Mouse (Mus musculus) ovary, postnatal 14 days (tissue): ENCODE measurements at regions not wholly inside any gene's neighbourhood (a gene's known extent, or its start where the extent isn't known, plus 50 kb on each side); places are given as distances from the start of the nearest gene placed in this dataset.

ENCODE experiments used
- DNase-seq: peaks from one replicate; pipeline ENCODE4 v3.0.0; 2022; ENCODE audit warnings: low spot score

GRCm38 (mm10) chr15:10838584-10839288 lies 113.4 kb upstream of the C1qtnf3 start:
- no peak for DNase-seq

GRCm38 (mm10) chr15:10840621-10841034 lies 111.5 kb upstream of the C1qtnf3 start:
- no peak for DNase-seq

GRCm38 (mm10) chr15:10843060-10843695 lies 109.0 kb upstream of the C1qtnf3 start:
- DNase-seq: no peak

- DNase-seq: no peak
Observed at GRCm38 (mm10) chr15:10846722-10847121, 105.4 kb upstream of the C1qtnf3 start.

- DNase-seq: no peak
Observed at GRCm38 (mm10) chr15:10864004-10864775, 87.9 kb upstream of the C1qtnf3 start.

GRCm38 (mm10) chr15:10865109-10865508 lies 87.0 kb upstream of the C1qtnf3 start:
- DNase-seq: no peak

- DNase-seq: no peak
Observed at GRCm38 (mm10) chr15:10866794-10867193, 85.3 kb upstream of the C1qtnf3 start.

GRCm38 (mm10) chr15:10868115-10868514 lies 84.0 kb upstream of the C1qtnf3 start:
- DNase-seq: no peak

- no peak for DNase-seq
Observed at GRCm38 (mm10) chr15:10868716-10869585, 83.2 kb upstream of the C1qtnf3 start.

- no peak for DNase-seq
Observed at GRCm38 (mm10) chr15:10869879-10870278, 82.3 kb upstream of the C1qtnf3 start.

- DNase-seq: no peak
Observed at GRCm38 (mm10) chr15:10872322-10872967, 79.7 kb upstream of the C1qtnf3 start.

GRCm38 (mm10) chr15:10876328-10876727 lies 75.8 kb upstream of the C1qtnf3 start:
- DNase-seq: no peak

- DNase-seq: no peak
Observed at GRCm38 (mm10) chr15:10881726-10882125, 70.4 kb upstream of the C1qtnf3 start.

GRCm38 (mm10) chr15:10887990-10888389 lies 64.1 kb upstream of the C1qtnf3 start:
- no peak for DNase-seq

- peak; percentile 56 for DNase-seq
Observed at GRCm38 (mm10) chr15:10890220-10890921, 61.8 kb upstream of the C1qtnf3 start.

- DNase-seq: no peak
Observed at GRCm38 (mm10) chr15:10898309-10898708, 53.8 kb upstream of the C1qtnf3 start.

GRCm38 (mm10) chr15:10898715-10899486 lies 53.2 kb upstream of the C1qtnf3 start:
- DNase-seq: no peak

- no peak for DNase-seq
Observed at GRCm38 (mm10) chr15:10899904-10900303, 52.2 kb upstream of the C1qtnf3 start.

GRCm38 (mm10) chr15:10901075-10901474 lies 51.1 kb upstream of the C1qtnf3 start:
- DNase-seq: peak; percentile 18

GRCm38 (mm10) chr15:10901745-10902262 lies 50.3 kb upstream of the C1qtnf3 start:
- DNase-seq: no peak
